8 mouse cellular contexts compared by ENCODE assay signal in genomic region chr2:32150924-32151659, GRCm38 (mm10). TPM values are rescaled to one million over a fixed set of nuclear protein-coding genes. Genes with fewer than 3 reads are reported as not detected.
DNase-seq lines count a peak whose midpoint lies in the region; ATAC-seq and TF ChIP-seq lines count a peak whose summit lies in the region.

Gene Prrc2b (plus strand): TSS chr2:32151082.

- H3K4me3 ChIP-seq in intestine, embryonic 16.5 days (ENCODE audit: low read length) = peak within 1 kb of the TSS; percentile 90
- H3K4me3 ChIP-seq in liver, adult 2 months (ENCODE audit: insufficient read depth, low read depth, low read length) = peak within 1 kb of the TSS; percentile 94
- H3K4me3 ChIP-seq in midbrain, postnatal 0 days (ENCODE audit: low read depth, low read length) = peak within 1 kb of the TSS; percentile 77
- peak within 1 kb of the TSS; percentile 94 for H3K4me3 ChIP-seq in stomach, embryonic 16.5 days (replicated peaks; ENCODE audit: low read length)

- DNase-seq in layer of hippocampus, adult 8-10 months (ENCODE audit: low spot score in 2 of 2) = no peak
- DNase-seq in layer of hippocampus, adult 9-10 months (ENCODE audit: low spot score) = no peak
- peak; percentile 64 to 73 for DNase-seq in gastrocnemius, postnatal 4 days (ENCODE audit: low spot score in 2 of 2)
- DNase-seq in liver, adult 2 months (ENCODE audit: extremely low read depth, low read depth, low spot score) = no peak
- DNase-seq in midbrain, postnatal 0 days (ENCODE audit: low spot score) = peak; percentile 68

- H3K36me3 ChIP-seq in intestine, embryonic 16.5 days (ENCODE audit: control insufficient read depth, insufficient read depth, low read length) = no peaks in the 10 kb centered on the region
- no peaks in the 10 kb centered on the region for H3K36me3 ChIP-seq in liver, adult 2 months (ENCODE audit: control insufficient read depth, insufficient read depth, low read length)
- no peaks in the 10 kb centered on the region for H3K36me3 ChIP-seq in midbrain, postnatal 0 days (ENCODE audit: insufficient read depth, low read length)
- no peaks in the 10 kb centered on the region for H3K36me3 ChIP-seq in stomach, embryonic 16.5 days (ENCODE audit: control insufficient read depth, insufficient read depth, low read length)

- peak within 1 kb of the TSS; percentile 98 for H3K27ac ChIP-seq in intestine, embryonic 16.5 days (ENCODE audit: low read length)
- peak within 1 kb of the TSS; percentile 87 for H3K27ac ChIP-seq in liver, adult 2 months (replicated peaks; ENCODE audit: insufficient read depth, low read depth, low read length)
- H3K27ac ChIP-seq in midbrain, postnatal 0 days (ENCODE audit: low read depth, low read length) = peak within 1 kb of the TSS; percentile 99
- peak within 1 kb of the TSS; percentile 99 for H3K27ac ChIP-seq in stomach, embryonic 16.5 days (ENCODE audit: low read length)

- peak; percentile 63; the same call in 1 of the 2 replicates for TF ChIP-seq POLR2A in liver, adult 2 months (IDR thresholded peaks at IDR 0.05; ENCODE audit: extremely low read depth, insufficient read depth, low read length)

- peak within 1 kb of the TSS; percentile 90 for H3K4me2 ChIP-seq in intestine, embryonic 16.5 days (ENCODE audit: low read depth, low read length)
- H3K4me2 ChIP-seq in midbrain, postnatal 0 days (ENCODE audit: low read depth, low read length, poor library complexity, severe bottlenecking) = peak within 1 kb of the TSS; percentile 92
- peak within 1 kb of the TSS; percentile 92 for H3K4me2 ChIP-seq in stomach, embryonic 16.5 days (ENCODE audit: low read depth, low read length)

- peaks cover 21% of the 10 kb centered on the region for H3K79me2 ChIP-seq in liver, adult 2 months (ENCODE audit: control insufficient read depth, insufficient read depth, low read length)

- peak within 1 kb of the TSS; percentile 98 for H3K9ac ChIP-seq in intestine, embryonic 16.5 days (ENCODE audit: low read depth, low read length)
- H3K9ac ChIP-seq in liver, adult 2 months (ENCODE audit: low read depth, low read length) = peak within 1 kb of the TSS; percentile 99
- peak within 1 kb of the TSS; percentile 97 for H3K9ac ChIP-seq in midbrain, postnatal 0 days (replicated peaks; ENCODE audit: low read length, poor library complexity, severe bottlenecking)
- H3K9ac ChIP-seq in stomach, embryonic 16.5 days (ENCODE audit: low read length) = peak within 1 kb of the TSS; percentile 100

- under 1% methylated on average over 88 of the region's 117 CpGs for WGBS in intestine, embryonic 16.5 days
- 6% methylated on average over 85 of the region's 117 CpGs for WGBS in liver, adult 2 months
- WGBS in midbrain, postnatal 0 days = under 1% methylated on average over 57 of the region's 117 CpGs
- under 1% methylated on average over 72 of the region's 117 CpGs for WGBS in stomach, embryonic 16.5 days

- ATAC-seq in common myeloid progenitor, adult 5-6 weeks (replicated peaks; ENCODE audit: low read depth, poor library complexity, severe bottlenecking) = peak; percentile 37; the same call in 1 of the 2 replicates
- peak; percentile 70 for ATAC-seq in intestine, embryonic 16.5 days
- peak; percentile 72 for ATAC-seq in midbrain, postnatal 0 days (ENCODE audit: low FRiP score)
- ATAC-seq in stomach, embryonic 16.5 days (ENCODE audit: insufficient read depth, low FRiP score) = peak; percentile 80

- H3K27me3 ChIP-seq in intestine, embryonic 16.5 days (replicated peaks; ENCODE audit: control insufficient read depth, insufficient read depth, low read length) = no peaks in the 10 kb centered on the region
- H3K27me3 ChIP-seq in liver, adult 2 months (ENCODE audit: control insufficient read depth, insufficient read depth, low read length) = no peaks in the 10 kb centered on the region
- H3K27me3 ChIP-seq in midbrain, postnatal 0 days (ENCODE audit: insufficient read depth, low read length) = no peaks in the 10 kb centered on the region
- no peaks in the 10 kb centered on the region for H3K27me3 ChIP-seq in stomach, embryonic 16.5 days (ENCODE audit: control insufficient read depth, insufficient read depth, low read length)

- peaks cover 44% of the 10 kb centered on the region for H3K4me1 ChIP-seq in intestine, embryonic 16.5 days (ENCODE audit: control insufficient read depth, insufficient read depth, low read length)
- peaks cover 30% of the 10 kb centered on the region for H3K4me1 ChIP-seq in liver, adult 2 months (ENCODE audit: control insufficient read depth, insufficient read depth, low read length)
- peaks cover 18% of the 10 kb centered on the region; the same call in 1 of the 2 replicates for H3K4me1 ChIP-seq in midbrain, postnatal 0 days (ENCODE audit: insufficient read depth, low read length)
- H3K4me1 ChIP-seq in stomach, embryonic 16.5 days (ENCODE audit: control insufficient read depth, insufficient read depth, low read length) = peaks cover 38% of the 10 kb centered on the region

- no peaks in the 10 kb centered on the region for H3K9me3 ChIP-seq in intestine, embryonic 16.5 days (ENCODE audit: control insufficient read depth, low read length)
- H3K9me3 ChIP-seq in midbrain, postnatal 0 days (ENCODE audit: low read length) = no peaks in the 10 kb centered on the region
- no peaks in the 10 kb centered on the region for H3K9me3 ChIP-seq in stomach, embryonic 16.5 days (replicated peaks; ENCODE audit: control insufficient read depth, low read length)

- TF ChIP-seq CTCF in liver, adult 2 months (IDR thresholded peaks at IDR 0.05; ENCODE audit: low read depth, low read length) = no peak
- TF ChIP-seq CTCF in midbrain, postnatal 0 days (IDR thresholded peaks at IDR 0.05) = peak; percentile 42

RNA-seq across cellular contexts. Expression of gene Prrc2b, which starts in this region (rescaled TPM):
- total RNA-seq in layer of hippocampus, adult 8-10 months (2022) = 100 to 1,000 TPM; 266 to 288 (median 278) TPM
- total RNA-seq in common myeloid progenitor, adult 5-6 weeks (2017) = 20.7 and 34.7 TPM in 2 replicates
- 100 to 1,000 TPM; 142 to 154 TPM for total RNA-seq in gastrocnemius, postnatal 4 days (2021)
- polyA plus RNA-seq in intestine, embryonic 16.5 days (2015; fragmentation: Nextera tagmentation; extraction: Ambion mirVana) = 14.4 and 16.2 TPM in 2 replicates
- total RNA-seq in liver, adult 2 months (2014; rRNA removed) = 5.5 and 12.5 TPM in 2 replicates
- 12.1 and 14.7 TPM in 2 replicates for polyA plus RNA-seq in liver, adult 2 months (2012; rRNA removed)
- 164 and 215 TPM in 2 replicates for total RNA-seq in midbrain, postnatal 0 days (2014; rRNA removed)
- polyA plus RNA-seq in midbrain, postnatal 0 days (2015; fragmentation: Nextera tagmentation; extraction: Ambion mirVana) = 51.5 and 65.9 TPM in 2 replicates
- polyA plus RNA-seq in stomach, embryonic 16.5 days (2015; fragmentation: Nextera tagmentation; extraction: Ambion mirVana) = 22.7 and 27.3 TPM in 2 replicates

Comparison
In these comparisons a context has a peak if more than half of its experiments do, and no peak if none do; other contexts are left out.
1. DNase-seq: peak in gastrocnemius, postnatal 4 days (2 of 2) and midbrain, postnatal 0 days (single experiment); none in layer of hippocampus, adult 8-10 months (0 of 2), layer of hippocampus, adult 9-10 months (single experiment) and liver, adult 2 months (single experiment).
2. Peak in every context shown above with its lines, with median percentiles within 50 percentile points of each other: ATAC-seq, H3K27ac ChIP-seq, H3K4me2 ChIP-seq, H3K4me3 ChIP-seq and H3K9ac ChIP-seq.